Mouse (Mus musculus) embryo, embryonic 9.5 days (tissue): Measurements from ENCODE around the gene Olfr1036.
"Not testable (repeated sequence)": the region's sequence is repeated elsewhere in the genome, so short reads cannot be mapped to it uniquely, and the experiment has no call there.

Source experiments
- DNase-seq: peaks from one replicate; pipeline ENCODE4 v3.0.0-alpha.2; 2017; ENCODE audit errors: extremely low spot score

Gene Olfr1036

DNA sequence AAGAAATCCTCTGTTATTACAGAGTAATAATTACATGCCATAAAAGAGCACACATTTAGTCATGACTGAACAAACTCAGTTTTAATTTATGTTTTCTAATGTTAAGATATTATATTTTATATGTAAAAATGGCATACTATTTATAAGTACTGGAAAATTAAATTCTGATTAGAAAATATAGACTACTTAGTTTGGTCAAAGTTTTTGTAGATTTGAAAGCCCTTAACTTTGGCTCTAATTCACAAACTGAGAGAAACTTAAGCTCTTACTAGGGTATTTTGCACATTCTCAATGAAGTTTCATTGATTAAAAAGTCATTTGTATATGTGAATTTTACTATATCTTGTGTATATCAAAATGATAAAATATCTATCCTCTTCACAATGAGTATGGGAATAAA is at the start of gene Olfr1036:
TSS of gene Olfr1036 (plus strand) at position 301 of the 400 bp plus-strand sequence.
- DNase-seq: not testable (repeated sequence)

DNA sequence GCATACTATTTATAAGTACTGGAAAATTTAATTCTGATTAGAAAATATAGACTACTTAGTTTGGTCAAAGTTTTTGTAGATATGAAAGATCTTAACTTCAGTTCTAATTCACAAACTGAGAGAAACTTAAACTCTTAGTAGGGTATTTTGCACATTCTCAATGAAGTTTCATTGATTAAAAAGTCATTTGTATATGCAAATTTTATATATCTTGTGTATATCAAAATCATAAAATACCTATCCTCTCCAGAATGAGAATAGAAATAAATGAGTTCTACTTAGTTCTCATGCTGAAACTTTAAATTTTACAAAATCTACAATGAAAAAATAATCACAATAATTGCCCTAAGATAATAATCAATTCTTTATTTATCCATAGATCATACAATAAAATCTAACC is 28.2 kb upstream of the Olfr1036 start, which contains the start of gene Olfr1034:
TSS of gene Olfr1034 (plus strand) at position 301 of the 400 bp plus-strand sequence.
- DNase-seq: no peak

DNA sequence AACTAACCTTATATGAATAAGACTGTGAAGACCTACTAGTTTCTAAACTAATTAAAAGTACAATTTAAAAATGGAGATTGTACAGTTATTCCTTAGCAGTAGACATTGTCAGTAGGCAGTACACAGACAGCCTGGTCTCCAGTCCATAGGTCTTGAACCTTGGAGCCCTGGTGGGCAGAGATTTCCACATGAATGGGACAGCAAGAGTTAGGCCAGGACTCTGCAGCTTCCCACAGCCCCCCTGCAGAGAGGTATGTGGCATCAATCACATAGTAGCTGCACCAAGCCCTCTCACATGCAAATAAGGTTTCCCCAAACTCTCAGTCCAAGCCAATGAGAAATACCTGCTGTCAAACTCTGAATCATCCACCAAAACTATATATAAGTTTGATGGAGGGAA is 23.0 kb upstream of the Olfr1036 start:
- DNase-seq: not testable (repeated sequence)

DNA sequence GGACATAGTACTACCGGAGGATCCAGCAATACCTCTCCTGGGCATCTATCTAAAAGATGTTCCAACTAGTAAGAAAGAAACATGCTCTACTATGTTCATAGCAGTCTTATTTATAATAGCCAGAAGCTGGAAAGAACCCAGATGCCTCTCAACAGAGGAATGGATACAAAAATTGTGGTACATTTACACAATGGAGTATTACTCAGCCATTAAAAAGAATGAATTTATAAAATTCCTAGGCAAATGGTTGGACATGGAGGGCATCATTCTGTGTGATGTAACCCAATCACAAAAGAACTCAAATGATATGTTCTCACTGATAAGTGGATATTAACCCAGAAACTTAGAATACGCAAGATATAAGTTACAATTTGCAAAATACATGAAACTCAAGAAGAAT is 10.0 kb upstream of the Olfr1036 start:
- DNase-seq: not testable (repeated sequence)

DNA sequence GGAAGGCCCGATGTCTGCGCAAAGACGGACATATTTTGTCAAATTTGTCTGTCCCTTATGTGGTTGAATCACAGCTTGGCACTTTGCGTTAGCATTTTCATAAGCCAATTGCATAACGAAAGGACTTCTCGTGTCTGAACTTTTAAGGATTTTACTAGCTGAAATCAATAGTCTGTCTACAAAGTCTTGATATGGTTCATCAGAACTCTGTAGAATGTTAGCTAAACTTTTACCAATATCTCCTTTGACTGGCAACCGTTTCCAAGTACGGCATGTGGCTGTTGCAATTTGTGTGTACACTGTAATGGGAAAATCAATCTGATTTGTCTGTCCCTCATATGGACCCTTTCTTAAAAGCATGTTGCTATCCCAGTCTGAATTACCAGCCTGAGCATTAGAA is 3.6 kb upstream of the Olfr1036 start:
- DNase-seq: no peak

DNA sequence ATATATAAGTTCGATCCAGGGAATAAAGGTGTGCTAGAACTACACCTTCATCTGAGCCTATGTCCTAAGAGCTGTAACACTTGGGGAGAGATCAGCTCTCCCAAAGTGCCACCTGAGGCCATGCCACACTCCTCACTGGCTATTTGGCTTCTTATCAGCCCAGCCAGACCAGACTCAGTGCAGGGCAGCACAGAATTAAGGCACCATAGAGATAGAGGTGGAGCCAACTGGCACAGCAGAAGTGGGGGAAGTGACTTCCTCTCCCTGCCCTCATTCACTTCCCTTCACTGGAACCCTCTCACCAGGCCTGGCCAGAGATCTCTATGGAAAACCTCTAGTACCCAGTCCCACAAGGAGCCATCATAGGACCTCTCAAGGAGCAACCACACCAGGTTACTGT is 6.7 kb downstream of the Olfr1036 start:
- not testable (repeated sequence) for DNase-seq

DNA sequence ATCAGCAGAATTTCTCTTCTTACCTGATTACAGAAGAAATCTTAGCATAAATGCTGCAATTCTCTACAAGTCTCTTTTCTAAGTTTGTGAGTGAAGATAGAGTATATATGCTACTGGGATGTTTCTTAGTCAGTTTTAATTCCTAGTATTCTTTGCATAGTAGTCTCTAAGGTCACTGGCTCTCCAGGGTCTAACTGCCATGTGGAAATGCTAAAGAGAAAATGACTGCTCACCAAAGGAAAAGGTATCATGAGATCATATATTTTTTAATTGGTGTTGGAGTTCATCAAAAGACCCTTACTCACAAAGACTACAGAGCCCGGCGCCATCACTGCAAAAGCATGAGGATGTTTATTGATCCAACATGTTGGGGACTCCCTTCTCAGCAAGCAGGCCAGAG is 13.5 kb downstream of the Olfr1036 start, which contains the start of gene Olfr1037:
TSS of gene Olfr1037 (minus strand) at position 101 of the 400 bp plus-strand sequence.
- no peak for DNase-seq
